Mouse (Mus musculus): ENCODE data around the gene Unk. TPM values are rescaled to one million over a fixed set of nuclear protein-coding genes. Genes with fewer than 3 reads are reported as not detected.
A peak's percentile ranks its signal among the peaks of the same experiment; 100 is the strongest.

Gene Unk
- polyA plus RNA-seq, 1 experiment from 2014 or later: 49.4 TPM

GRCm38 (mm10) chr11:116093771-116094565 is 63.8 kb downstream of the Unk start:
- no peaks in the 10 kb centered on the region for H3K36me3 ChIP-seq (replicated peaks)
- no peak overlapping the region; the same call in 1 of the 2 replicates for H3K27ac ChIP-seq (replicated peaks)
- WGBS: 60% methylated on average over 16 of the region's 16 CpGs
- H3K27me3 ChIP-seq (replicated peaks; ENCODE audit: low read depth, poor library complexity, severe bottlenecking): no peaks in the 10 kb centered on the region
- no peak overlapping the region for H3K4me3 ChIP-seq
- peaks cover 6% of the 10 kb centered on the region for H3K4me1 ChIP-seq
- H3K9me3 ChIP-seq: peaks cover 4% of the 10 kb centered on the region; the same call in 1 of the 2 replicates
- no peak for DNase-seq (ENCODE audit: low spot score)

- Histone ChIP-seq H3K27ac (replicated peaks) (no peak overlapping the region), H3K36me3 (replicated peaks) (no peaks in the 10 kb centered on the region), H3K4me1 (peaks cover 15% of the 10 kb centered on the region), H3K9me3 (peaks cover 4% of the 10 kb centered on the region; the same call in 1 of the 2 replicates), H3K4me3 (no peak overlapping the region), H3K27me3 (replicated peaks; ENCODE audit: low read depth, poor library complexity, severe bottlenecking) (no peaks in the 10 kb centered on the region)
- DNase-seq (ENCODE audit: low spot score): no peak
- 73% methylated on average over 3 of the region's 3 CpGs for WGBS
These were observed 65.5 kb downstream of the Unk start for GRCm38 (mm10) chr11:116095573-116095972.

DNA sequence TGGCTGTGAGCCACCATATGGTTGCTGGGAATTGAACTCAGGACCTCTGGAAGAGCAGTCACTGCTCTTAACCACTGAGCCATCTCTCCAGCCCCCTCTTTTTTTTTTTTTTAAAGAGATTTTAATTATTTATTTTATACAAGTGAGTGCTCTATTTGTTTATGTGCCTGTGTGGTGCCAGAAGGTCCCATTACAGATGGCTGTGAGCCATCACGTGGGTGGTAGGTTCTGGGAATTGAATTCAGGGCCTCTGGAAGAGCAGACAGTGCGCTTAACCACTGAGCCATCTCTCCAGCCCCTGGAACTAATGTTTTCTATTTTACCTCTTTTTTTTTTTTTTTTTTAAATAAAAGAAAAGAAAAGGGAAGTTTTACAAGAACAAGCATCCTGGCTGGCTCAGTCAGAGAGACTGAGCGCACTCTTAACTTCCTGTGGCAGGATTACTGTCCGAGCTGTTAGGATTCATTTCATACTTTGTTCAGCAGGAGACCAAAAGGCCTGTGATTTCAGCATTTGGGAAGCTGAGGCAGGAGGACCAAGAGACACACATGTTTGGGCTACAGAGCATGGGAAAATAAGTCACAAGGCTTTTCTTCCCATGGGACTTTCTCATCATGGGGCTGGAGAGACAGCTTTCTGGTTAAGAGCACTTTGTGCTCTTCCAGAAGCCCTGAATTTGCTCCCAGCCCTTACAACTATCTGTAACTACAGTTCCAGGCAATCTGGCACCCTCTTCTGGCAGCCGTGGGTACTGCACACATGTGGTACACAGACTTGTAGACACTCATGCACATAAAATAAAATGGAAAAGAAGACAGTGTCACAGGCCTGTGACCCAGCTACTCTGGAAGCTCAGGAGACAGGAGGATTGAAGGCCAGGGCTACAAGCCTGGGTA is 66.3 kb downstream of the Unk start:
- DNase-seq (ENCODE audit: low spot score): peak; percentile 46
- WGBS: 88% methylated on average over 5 of the region's 5 CpGs
- H3K36me3 ChIP-seq (replicated peaks): no peaks in the 10 kb centered on the region

DNA sequence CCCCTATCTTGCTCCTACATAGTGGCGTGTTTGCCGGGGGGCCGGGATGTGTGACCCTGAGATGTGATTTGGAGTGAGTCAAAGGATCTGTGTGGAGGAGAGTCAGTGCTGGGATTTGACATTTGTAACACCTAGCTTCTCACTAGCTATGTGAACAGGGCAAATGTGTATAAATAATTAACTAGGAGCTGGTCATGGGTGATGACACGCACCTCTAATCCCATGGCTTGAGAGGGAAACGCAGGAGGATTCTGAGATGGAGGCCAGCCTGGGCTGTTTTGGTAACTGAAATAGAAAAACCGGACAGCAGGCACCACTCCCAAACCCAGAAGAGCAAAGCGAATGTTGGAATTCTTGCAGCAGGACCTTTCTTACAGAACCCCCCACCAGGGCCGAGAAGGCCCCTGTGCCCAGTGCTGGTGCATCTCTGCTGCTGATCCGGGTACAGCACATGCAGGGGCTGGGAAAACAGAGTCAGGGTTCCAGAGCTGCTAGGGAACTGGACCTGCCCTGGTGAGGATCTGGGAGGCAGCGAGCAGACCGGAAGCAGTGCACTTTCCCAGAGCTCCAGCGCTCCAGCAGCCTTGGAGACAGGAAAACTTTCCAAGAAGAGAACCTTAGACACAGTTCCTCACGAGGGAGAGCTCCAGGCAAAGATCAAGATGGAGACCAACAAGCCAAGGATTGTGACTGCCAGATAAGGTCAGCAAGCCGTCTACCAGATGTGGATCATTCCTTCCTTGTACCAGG is 68.8 kb downstream of the Unk start:
- Histone ChIP-seq H3K36me3 (replicated peaks) (no peaks in the 10 kb centered on the region), H3K27me3 (replicated peaks; ENCODE audit: low read depth, poor library complexity, severe bottlenecking) (no peaks in the 10 kb centered on the region), H3K9me3 (peaks cover 4% of the 10 kb centered on the region; the same call in 1 of the 2 replicates), H3K27ac (replicated peaks) (peak overlapping the region; percentile 40; the same call in 1 of the 2 replicates), H3K4me1 (peaks cover 44% of the 10 kb centered on the region), H3K4me3 (no peak overlapping the region)
- WGBS: 78% methylated on average over 14 of the region's 14 CpGs
- no peak for DNase-seq (ENCODE audit: low spot score)

More for the DNA sequence above, 66.3 kb downstream of the Unk start:
- no peak overlapping the region for H3K27ac ChIP-seq (replicated peaks)
- H3K9me3 ChIP-seq: peaks cover 4% of the 10 kb centered on the region; the same call in 1 of the 2 replicates
- H3K4me1 ChIP-seq: peaks cover 23% of the 10 kb centered on the region
- no peak overlapping the region for H3K4me3 ChIP-seq
- H3K27me3 ChIP-seq (replicated peaks; ENCODE audit: low read depth, poor library complexity, severe bottlenecking): no peaks in the 10 kb centered on the region

DNA sequence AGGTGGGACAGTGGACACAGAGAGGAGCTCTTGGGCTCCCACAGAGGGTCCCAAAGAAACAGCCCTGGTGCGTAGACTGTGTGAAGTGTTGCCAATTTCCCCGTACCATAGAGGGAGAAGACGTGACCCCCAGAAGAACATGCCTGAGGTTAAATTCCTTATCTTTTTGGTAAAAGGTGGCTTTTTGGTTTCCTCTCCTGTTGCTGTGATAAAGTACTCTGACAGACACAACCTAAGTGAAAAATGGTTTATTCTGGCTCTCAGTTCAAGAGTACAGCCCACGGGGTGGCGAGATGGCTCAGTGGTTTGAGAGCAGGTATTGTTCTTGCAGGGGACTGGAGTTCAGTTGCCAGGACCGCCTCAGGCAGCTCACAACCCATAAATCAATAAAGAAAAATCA is 69.3 kb downstream of the Unk start:
- Histone ChIP-seq H3K27me3 (replicated peaks; ENCODE audit: low read depth, poor library complexity, severe bottlenecking) (no peaks in the 10 kb centered on the region), H3K4me1 (peaks cover 47% of the 10 kb centered on the region), H3K27ac (replicated peaks) (peak overlapping the region; percentile 40; the same call in 1 of the 2 replicates), H3K4me3 (no peak overlapping the region), H3K9me3 (peaks cover 4% of the 10 kb centered on the region; the same call in 1 of the 2 replicates), H3K36me3 (replicated peaks) (no peaks in the 10 kb centered on the region)
- 90% methylated on average over 6 of the region's 6 CpGs for WGBS
- DNase-seq (ENCODE audit: low spot score): no peak

- peak overlapping the region; percentile 11; the same call in 1 of the 2 replicates for H3K27ac ChIP-seq (replicated peaks)
- peaks cover 4% of the 10 kb centered on the region; the same call in 1 of the 2 replicates for H3K9me3 ChIP-seq
- H3K27me3 ChIP-seq (replicated peaks; ENCODE audit: low read depth, poor library complexity, severe bottlenecking): peaks cover 6% of the 10 kb centered on the region
- no peak for DNase-seq (ENCODE audit: low spot score)
- WGBS: 83% methylated on average over 6 of the region's 6 CpGs
- H3K4me3 ChIP-seq: no peak overlapping the region
- H3K36me3 ChIP-seq (replicated peaks): no peaks in the 10 kb centered on the region
- H3K4me1 ChIP-seq: peaks cover 56% of the 10 kb centered on the region
These were observed 70.3 kb downstream of the Unk start for GRCm38 (mm10) chr11:116100385-116100784.

GRCm38 (mm10) chr11:116100839-116101238 is 70.7 kb downstream of the Unk start:
- WGBS: 87% methylated on average over 7 of the region's 7 CpGs
- 0 out of 2 replicates have a peak overlapping the region, but pooled peaks have one; percentile 11 for H3K27ac ChIP-seq (replicated peaks)
- peaks cover 58% of the 10 kb centered on the region for H3K4me1 ChIP-seq
- H3K9me3 ChIP-seq: peaks cover 4% of the 10 kb centered on the region; the same call in 1 of the 2 replicates
- H3K4me3 ChIP-seq: no peak overlapping the region
- no peak for DNase-seq (ENCODE audit: low spot score)
- H3K27me3 ChIP-seq (replicated peaks; ENCODE audit: low read depth, poor library complexity, severe bottlenecking): peaks cover 10% of the 10 kb centered on the region
- H3K36me3 ChIP-seq (replicated peaks): no peaks in the 10 kb centered on the region

- Histone ChIP-seq H3K36me3 (replicated peaks) (no peaks in the 10 kb centered on the region), H3K4me1 (peaks cover 69% of the 10 kb centered on the region), H3K27ac (replicated peaks) (peak overlapping the region; percentile 84), H3K4me3 (peak overlapping the region; percentile 25; the same call in 1 of the 2 replicates), H3K27me3 (replicated peaks; ENCODE audit: low read depth, poor library complexity, severe bottlenecking) (peaks cover 21% of the 10 kb centered on the region), H3K9me3 (no peaks in the 10 kb centered on the region)
- peak; percentile 53 for DNase-seq (ENCODE audit: low spot score)
- WGBS: 24% methylated on average over 11 of the region's 11 CpGs
These were observed 71.8 kb downstream of the Unk start for GRCm38 (mm10) chr11:116101931-116102381.

GRCm38 (mm10) chr11:116102472-116102871 is 72.3 kb downstream of the Unk start:
- Histone ChIP-seq H3K4me1 (peaks cover 74% of the 10 kb centered on the region), H3K4me3 (peak overlapping the region; percentile 25; the same call in 1 of the 2 replicates), H3K27me3 (replicated peaks; ENCODE audit: low read depth, poor library complexity, severe bottlenecking) (peaks cover 26% of the 10 kb centered on the region), H3K9me3 (no peaks in the 10 kb centered on the region), H3K27ac (replicated peaks) (peak overlapping the region; percentile 84), H3K36me3 (replicated peaks) (no peaks in the 10 kb centered on the region)
- no peak for DNase-seq (ENCODE audit: low spot score)
- WGBS: 60% methylated on average over 3 of the region's 4 CpGs

DNA sequence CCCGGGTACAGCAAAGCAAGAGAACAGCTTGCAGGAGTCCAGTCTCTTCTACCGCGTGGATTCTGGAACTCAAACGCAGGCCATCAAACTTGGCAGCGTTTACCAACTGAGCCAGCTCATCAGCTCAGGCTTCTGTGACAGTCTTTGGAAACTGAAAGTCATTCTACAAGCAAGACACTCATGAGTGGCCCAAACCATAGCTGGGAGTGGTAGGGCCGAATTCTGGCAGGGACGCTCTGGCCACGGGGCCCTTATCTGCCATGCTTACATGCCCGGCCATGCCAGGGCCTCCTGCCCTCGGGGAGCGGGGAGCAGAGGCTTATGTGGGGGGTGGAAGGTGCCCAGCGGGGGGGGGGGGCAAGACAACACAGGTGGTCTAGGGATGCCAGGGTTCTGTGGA is 73.5 kb downstream of the Unk start:
- peaks cover 37% of the 10 kb centered on the region for H3K27me3 ChIP-seq (replicated peaks; ENCODE audit: low read depth, poor library complexity, severe bottlenecking)
- H3K27ac ChIP-seq (replicated peaks): peak overlapping the region; percentile 82
- DNase-seq (ENCODE audit: low spot score): no peak
- peak overlapping the region; percentile 21 for H3K4me3 ChIP-seq
- H3K9me3 ChIP-seq: no peaks in the 10 kb centered on the region
- H3K4me1 ChIP-seq: peaks cover 85% of the 10 kb centered on the region
- 73% methylated on average over 12 of the region's 12 CpGs for WGBS
- no peaks in the 10 kb centered on the region for H3K36me3 ChIP-seq (replicated peaks)

DNA sequence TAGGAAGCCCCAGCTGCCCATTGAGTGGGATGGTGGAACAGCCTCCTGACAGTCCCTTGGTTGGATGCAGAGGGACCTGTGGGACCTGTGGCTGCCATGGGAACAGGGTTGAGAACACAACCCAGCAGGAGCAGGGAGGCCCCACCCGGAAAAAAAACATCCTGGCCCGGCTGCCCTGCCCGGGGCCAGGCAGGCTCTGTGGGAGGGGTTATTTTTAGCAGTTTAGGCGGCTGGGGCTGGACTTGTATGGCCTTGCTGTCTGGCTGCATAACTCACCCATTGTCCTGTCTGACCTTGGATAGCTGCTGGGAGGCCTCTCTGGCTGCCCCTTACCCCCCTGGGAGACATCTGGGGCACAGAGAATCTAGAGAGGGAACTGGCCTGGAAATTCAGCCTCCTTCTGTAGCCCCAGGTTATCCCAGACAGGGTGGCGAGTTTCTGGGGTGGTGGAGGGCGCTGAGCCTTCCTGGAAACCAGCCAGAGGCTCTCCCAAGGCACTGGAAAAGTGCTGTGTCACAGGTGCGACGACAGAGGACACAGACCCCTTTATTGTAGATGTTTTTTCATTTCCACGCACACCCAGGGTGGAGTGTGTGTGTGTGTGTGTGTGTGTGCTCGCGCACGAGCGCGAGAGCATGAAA is 74.0 kb downstream of the Unk start:
- Histone ChIP-seq H3K27ac (replicated peaks) (peak overlapping the region; percentile 82), H3K36me3 (replicated peaks) (no peaks in the 10 kb centered on the region), H3K9me3 (no peaks in the 10 kb centered on the region), H3K27me3 (replicated peaks; ENCODE audit: low read depth, poor library complexity, severe bottlenecking) (peaks cover 43% of the 10 kb centered on the region), H3K4me1 (peaks cover 88% of the 10 kb centered on the region), H3K4me3 (peak overlapping the region; percentile 21)
- peak; percentile 76 for DNase-seq (ENCODE audit: low spot score)
- 37% methylated on average over 14 of the region's 14 CpGs for WGBS
